Mouse (Mus musculus) heart, adult 2 months (tissue): ENCODE data around the gene Glod4. TPM values are rescaled to one million over a fixed set of nuclear protein-coding genes. Genes with fewer than 3 reads are reported as not detected.

Source experiments
- DNase-seq, 2 experiments: peaks; one replicate each; pipeline ENCODE4 v3.0.0; 2021
- H3K27ac ChIP-seq: fragments of 200-600 bp; 2 replicates; pipeline ENCODE4 v1.8.1; 2022
- H3K27me3 ChIP-seq: fragments of 200-500 bp; 2 replicates; pipeline ENCODE4 v1.6.1; 2012; ENCODE audit warnings: mild to moderate bottlenecking, low read length, inconsistent platforms, mixed read lengths; ENCODE audit not compliant: control insufficient read depth, insufficient read depth
- H3K36me3 ChIP-seq: fragments of 200-500 bp; 2 replicates; pipeline ENCODE4 v1.6.1; 2012; ENCODE audit warnings: low read length, inconsistent platforms; ENCODE audit not compliant: control insufficient read depth, insufficient read depth
- H3K4me1 ChIP-seq: fragments of 200-500 bp; 2 replicates; pipeline ENCODE4 v1.6.1; 2011; ENCODE audit warnings: low read length; ENCODE audit not compliant: control insufficient read depth, insufficient read depth
- H3K4me3 ChIP-seq: fragments of 200-600 bp; 2 replicates; pipeline ENCODE4 v1.8.1; 2022
- H3K79me2 ChIP-seq: fragments of 200-500 bp; replicated peaks from 2 replicates; pipeline ENCODE4 v1.6.1; 2012; ENCODE audit warnings: mild to moderate bottlenecking, inconsistent platforms, low read length, moderate library complexity, mixed read lengths; ENCODE audit not compliant: control insufficient read depth, insufficient read depth
- H3K9ac ChIP-seq: fragments of 200-500 bp; 2 replicates; pipeline ENCODE4 v1.6.1; 2012; ENCODE audit warnings: low read depth, mild to moderate bottlenecking, control low read depth, inconsistent platforms, low read length, mixed read lengths
- CTCF ChIP-seq: fragments of 200-600 bp; IDR thresholded peaks from 2 replicates; pipeline ENCODE4 v1.8.1; 2022; ENCODE audit warnings: antibody characterized with exemption, mild to moderate bottlenecking, moderate library complexity
- EP300 ChIP-seq: fragments of 200-500 bp; IDR thresholded peaks from 2 replicates; pipeline ENCODE4 v1.6.1; 2011; ENCODE audit warnings: low read depth, low read length, control low read depth; ENCODE audit not compliant: insufficient read depth
- POLR2A ChIP-seq: fragments of 200-500 bp; IDR thresholded peaks from 2 replicates; pipeline ENCODE4 v1.6.1; 2011; ENCODE audit warnings: mild to moderate bottlenecking, low read depth, low read length, control low read depth; ENCODE audit not compliant: insufficient read depth
- WGBS: fragments of 180-500 bp; shearing (Covaris S2); methylation state at CpG from one replicate; pipeline ENCODE4 v1.1.7; 2018; 5-methylcytosine and 5-hydroxymethylcytosine counted together
- intact Hi-C: fragments of 180-260 bp; cut with DNase I; formaldehyde crosslinking; loops from one replicate; pipeline ENCODE4 v1.15.1; 2025
- polyA plus RNA-seq: library from polyadenylated mRNA; depleted of rRNA; stranded (reverse); fragments of >200 nt; gene quantifications from 2 replicates; pipeline ENCODE4 v1.2.3, GENCODE M21; 2012
- total RNA-seq, 2 experiments: library from RNA; stranded (reverse); gene quantifications; 2 replicates each; pipeline ENCODE4 v1.2.3; 2021

The Glod4 gene
- total and polyA plus RNA-seq, 3 experiments = 12.0 to 41.5 (median 34.2) TPM

- Histone ChIP-seq H3K4me3 (no peak overlapping the region), H3K4me1 (peaks cover 7% of the 10 kb centered on the region), H3K79me2 (no peaks in the 10 kb centered on the region), H3K36me3 (peaks cover 1% of the 10 kb centered on the region; the same call in 1 of the 2 replicates), H3K27ac (no peak overlapping the region), H3K27me3 (no peaks in the 10 kb centered on the region), H3K9ac (no peak overlapping the region)
- intact Hi-C loops = loop anchor here (5.0 kb wide), 1 partner anchor 37 kb away; no protein-coding TSS in a partner anchor
- TF ChIP-seq POLR2A = no peak
- TF ChIP-seq EP300 = no peak
- TF ChIP-seq CTCF = no peak
- WGBS = 74% methylated on average over 3 of the region's 3 CpGs
- DNase-seq = no peak
Observed at GRCm38 (mm10) chr11:76168976-76169375, 74.5 kb downstream of the Glod4 start.

DNA sequence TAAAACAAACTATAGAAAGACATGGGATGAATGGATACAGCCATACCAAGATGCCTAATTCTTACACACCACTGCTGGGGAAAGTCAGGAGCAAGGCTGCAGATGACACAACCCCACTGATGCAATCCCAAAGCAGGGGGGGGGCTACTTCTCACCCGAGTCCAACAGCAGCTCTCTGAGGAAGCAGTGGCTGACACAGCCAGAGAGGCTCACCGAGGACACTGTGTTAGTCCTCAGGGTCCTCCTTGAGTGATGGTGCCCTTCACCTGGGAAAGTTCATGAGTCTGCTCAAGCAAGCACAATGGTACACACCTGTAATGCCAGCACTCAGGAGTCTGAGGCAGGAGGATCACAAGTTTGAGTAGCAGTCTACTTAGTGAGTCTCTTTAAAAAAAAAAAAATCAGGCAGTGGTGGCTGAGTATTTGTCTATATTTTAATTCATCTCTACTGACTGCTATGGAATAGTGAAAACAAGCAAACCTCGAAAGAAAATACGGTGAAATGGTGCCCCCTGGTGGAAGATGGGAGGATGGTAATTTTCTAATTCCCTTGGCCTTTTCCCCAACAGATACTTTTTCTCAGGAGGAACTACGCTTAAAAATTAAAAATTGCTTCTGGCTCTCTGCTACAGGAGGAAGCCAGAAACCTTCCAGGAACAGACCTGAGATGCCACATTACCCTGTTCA, 76.3 kb downstream of the Glod4 start:
- TF ChIP-seq POLR2A (no peak), CTCF (peak; percentile 84), EP300 (no peak)
- no peaks in the 10 kb centered on the region for H3K36me3 ChIP-seq
- H3K27me3 ChIP-seq = no peaks in the 10 kb centered on the region
- no peak overlapping the region for H3K9ac ChIP-seq
- no peak overlapping the region for H3K4me3 ChIP-seq
- 13% methylated on average over 5 of the region's 5 CpGs for WGBS
- intact Hi-C loops = loop anchor here (1.0 to 5.0 kb wide), 7 partner anchors 35 to 452 kb away; partner anchors contain the start of gene Rflnb
- H3K27ac ChIP-seq = no peak overlapping the region; the same call in 1 of the 2 replicates
- H3K79me2 ChIP-seq = no peaks in the 10 kb centered on the region
- H3K4me1 ChIP-seq = peaks cover 7% of the 10 kb centered on the region
- DNase-seq = peak; percentile 55 to 70

GRCm38 (mm10) chr11:76166657-76167056, 76.9 kb downstream of the Glod4 start:
- WGBS = 55% methylated on average over 4 of the region's 4 CpGs
- intact Hi-C loops = loop anchor here (1.0 to 5.0 kb wide), 7 partner anchors 34 to 452 kb away; partner anchors contain the start of gene Rflnb
- H3K36me3 ChIP-seq = no peaks in the 10 kb centered on the region

GRCm38 (mm10) chr11:76160251-76160650, 83.3 kb downstream of the Glod4 start:
- no peaks in the 10 kb centered on the region for H3K79me2 ChIP-seq
- no peak for TF ChIP-seq POLR2A
- TF ChIP-seq EP300 = no peak
- no peak for TF ChIP-seq CTCF
- WGBS = 54% methylated on average over 6 of the region's 6 CpGs
- H3K4me3 ChIP-seq = no peak overlapping the region
- H3K9ac ChIP-seq = no peak overlapping the region
- H3K27me3 ChIP-seq = no peaks in the 10 kb centered on the region
- intact Hi-C loops = no loop called here
- H3K27ac ChIP-seq = no peak overlapping the region
- H3K36me3 ChIP-seq = no peaks in the 10 kb centered on the region
- H3K4me1 ChIP-seq = no peaks in the 10 kb centered on the region
- no peak for DNase-seq

More at GRCm38 (mm10) chr11:76166657-76167056, 76.9 kb downstream of the Glod4 start:
- peaks cover 7% of the 10 kb centered on the region for H3K4me1 ChIP-seq
- no peaks in the 10 kb centered on the region for H3K79me2 ChIP-seq
- no peak overlapping the region for H3K4me3 ChIP-seq
- no peak for TF ChIP-seq POLR2A
- no peak for TF ChIP-seq CTCF
- no peak for TF ChIP-seq EP300
- no peaks in the 10 kb centered on the region for H3K27me3 ChIP-seq
- DNase-seq = no peak
- no peak overlapping the region for H3K9ac ChIP-seq
- H3K27ac ChIP-seq = no peak overlapping the region; the same call in 1 of the 2 replicates

DNA sequence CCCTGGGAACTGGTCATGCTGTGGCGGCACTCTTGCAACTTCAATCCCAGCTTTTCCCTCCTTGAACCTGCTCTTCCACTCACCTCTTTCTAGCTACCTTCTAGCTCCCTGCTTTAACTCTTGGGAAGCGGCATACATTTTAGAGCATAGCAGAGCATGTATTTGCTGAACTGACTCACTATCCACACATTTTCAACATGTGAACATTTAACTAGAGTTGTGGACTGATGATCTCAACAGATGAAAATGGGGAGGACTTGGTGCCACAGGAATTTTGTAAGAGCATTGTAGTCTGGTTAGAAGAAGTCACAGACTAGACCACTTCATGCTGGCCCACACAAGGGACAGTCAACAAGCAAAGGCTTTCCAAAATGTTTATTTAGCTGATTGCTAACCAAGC, 85.2 kb downstream of the Glod4 start:
- Histone ChIP-seq H3K4me1 (no peaks in the 10 kb centered on the region), H3K79me2 (no peaks in the 10 kb centered on the region), H3K4me3 (no peak overlapping the region), H3K9ac (no peak overlapping the region), H3K27ac (no peak overlapping the region), H3K36me3 (no peaks in the 10 kb centered on the region), H3K27me3 (no peaks in the 10 kb centered on the region)
- WGBS = 93% methylated on average over 2 of the region's 2 CpGs
- TF ChIP-seq EP300 (no peak), CTCF (no peak), POLR2A (no peak)
- intact Hi-C loops = no loop called here
- no peak for DNase-seq

DNA sequence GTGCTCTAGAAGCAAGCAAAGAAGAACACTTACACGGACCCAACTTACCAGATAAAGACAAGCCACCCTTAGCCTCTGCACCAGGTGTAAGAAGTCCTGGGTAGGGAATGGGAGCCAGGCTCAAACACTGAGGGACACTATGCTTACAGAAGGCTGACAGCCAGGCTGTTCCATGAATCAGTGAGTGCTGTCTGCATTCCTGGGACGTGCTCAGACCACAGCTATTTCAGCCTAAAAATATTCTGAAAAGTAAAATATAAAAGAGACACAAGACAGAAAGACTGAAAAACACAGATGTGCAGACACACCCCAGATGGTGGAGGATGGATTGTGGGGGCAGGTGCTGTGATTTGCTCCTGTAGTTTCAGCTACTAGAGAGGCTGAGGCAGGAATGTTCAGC, 88.7 kb downstream of the Glod4 start:
- no peak for DNase-seq
- H3K36me3 ChIP-seq = peaks cover 8% of the 10 kb centered on the region; the same call in 1 of the 2 replicates
- no peak overlapping the region for H3K4me3 ChIP-seq
- WGBS = 89% methylated on average over 2 of the region's 2 CpGs
- H3K27ac ChIP-seq = no peak overlapping the region
- H3K9ac ChIP-seq = no peak overlapping the region
- no peaks in the 10 kb centered on the region for H3K79me2 ChIP-seq
- intact Hi-C loops = no loop called here
- no peaks in the 10 kb centered on the region for H3K4me1 ChIP-seq
- no peaks in the 10 kb centered on the region for H3K27me3 ChIP-seq
- no peak for TF ChIP-seq POLR2A
- no peak for TF ChIP-seq EP300
- TF ChIP-seq CTCF = no peak
